Mouse (Mus musculus) cerebellum, adult 11-12 months (tissue): ENCODE measurements at regions not wholly inside any gene's neighbourhood (a gene's known extent, or its start where the extent isn't known, plus 50 kb on each side); places are given as distances from the start of the nearest gene placed in this dataset.

Experiments
- DNase-seq: peaks from one replicate; pipeline ENCODE4 v3.0.0; 2022

DNA sequence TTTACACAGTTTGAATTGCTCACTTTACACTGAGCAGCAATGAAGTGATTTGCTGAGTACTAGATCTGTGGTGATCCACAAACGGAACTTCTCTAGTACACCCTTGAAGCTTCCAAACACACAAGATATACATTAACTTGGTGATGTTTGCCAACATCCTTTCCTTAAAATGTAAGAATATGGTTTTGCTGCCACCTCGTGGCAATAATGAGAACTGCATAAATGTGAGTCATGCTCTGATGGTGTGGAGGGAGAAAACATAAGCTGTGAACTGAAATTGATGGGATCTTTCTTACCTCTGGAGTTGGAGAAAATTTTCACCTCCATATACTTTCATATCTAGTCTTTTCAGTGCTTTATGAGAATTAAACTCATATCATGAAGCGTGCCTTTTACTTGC lies 51.6 kb downstream of the Bex3 start:
- DNase-seq, result peak; percentile 9

DNA sequence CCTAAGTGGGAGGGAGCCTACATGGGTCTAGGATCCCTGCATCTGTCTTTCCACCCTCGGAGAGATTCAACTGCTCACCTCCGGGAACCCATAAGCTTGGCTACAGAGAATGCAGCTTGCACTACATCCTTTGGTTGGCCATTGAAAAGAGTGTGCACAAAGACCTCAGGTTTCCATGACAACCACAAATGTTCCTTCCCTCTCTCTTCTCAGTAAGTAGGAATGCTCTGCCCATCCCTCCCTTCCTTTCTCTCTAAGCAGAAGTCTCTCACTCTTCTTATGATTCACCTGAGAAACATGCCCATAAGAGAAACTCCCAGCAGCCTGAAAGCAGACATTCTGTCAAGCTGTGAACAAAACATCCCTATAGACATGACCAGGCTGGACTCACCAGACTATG lies 95.8 kb downstream of the Bex3 start:
- DNase-seq, result no peak
